Mouse (Mus musculus) liver, postnatal 0 days (tissue): ENCODE results near the gene Nfatc3. TPM values are rescaled to one million over a fixed set of nuclear protein-coding genes. Genes with fewer than 3 reads are reported as not detected.

Experiments used
- ATAC-seq: fragments of 200-750 bp; cut with Nextera tagmentation; 2 replicates; pipeline ENCODE4 v1.8.0; 2017; ENCODE audit warnings: mild to moderate bottlenecking, moderate library complexity
- DNase-seq: peaks from one replicate; pipeline ENCODE4 v3.0.0-alpha.2; 2016
- H3K27ac ChIP-seq: fragments of 300-500 bp; sonication (generic); 2 replicates; pipeline ENCODE4 v1.5.1; 2014; ENCODE audit warnings: antibody characterized with exemption, moderate library complexity, mild to moderate bottlenecking, low read depth
- H3K27me3 ChIP-seq: fragments of 300-500 bp; sonication (generic); 2 replicates; pipeline ENCODE4 v1.6.1; 2014; ENCODE audit warnings: low read length, control low read depth, mixed read lengths; ENCODE audit not compliant: insufficient read depth
- H3K36me3 ChIP-seq: fragments of 300-500 bp; sonication (generic); replicated peaks from 2 replicates; pipeline ENCODE4 v1.6.1; 2014; ENCODE audit warnings: mild to moderate bottlenecking, control low read depth, low read length, moderate library complexity, mixed read lengths; ENCODE audit not compliant: insufficient read depth
- H3K4me1 ChIP-seq: fragments of 300-500 bp; sonication (generic); 2 replicates; pipeline ENCODE4 v1.6.1; 2014; ENCODE audit warnings: antibody characterized with exemption, mild to moderate bottlenecking, control low read depth; ENCODE audit not compliant: insufficient read depth
- H3K4me2 ChIP-seq: fragments of 300-500 bp; sonication (generic); 2 replicates; pipeline ENCODE4 v1.6.1; 2014; ENCODE audit warnings: low read depth, mild to moderate bottlenecking, low read length, moderate library complexity, mixed read lengths
- H3K4me3 ChIP-seq: fragments of 300-500 bp; sonication (generic); 2 replicates; pipeline ENCODE4 v1.5.1; 2014; ENCODE audit warnings: low read depth, low read length
- H3K9ac ChIP-seq: fragments of 300-500 bp; sonication (generic); replicated peaks from 2 replicates; pipeline ENCODE4 v1.6.1; 2014; ENCODE audit warnings: mild to moderate bottlenecking, moderate library complexity
- H3K9me3 ChIP-seq: fragments of 300-500 bp; sonication (generic); 2 replicates; pipeline ENCODE4 v1.6.1; 2016; ENCODE audit warnings: mild to moderate bottlenecking, control low read depth, low read length, mixed read lengths
- CTCF ChIP-seq: sonication (generic); IDR thresholded peaks from 2 replicates; pipeline ENCODE4 v1.5.1; 2016; ENCODE audit warnings: antibody characterized with exemption, low read depth
- EP300 ChIP-seq: IDR thresholded peaks from 2 replicates; pipeline ENCODE4 v1.6.1; 2016; ENCODE audit warnings: antibody characterized with exemption, low read depth, mild to moderate bottlenecking
- WGBS: fragments of 180-500 bp; shearing (Covaris S2); extraction: QIAGEN DNeasy Blood & Tissue Kit; methylation state at CpG from one replicate; pipeline ENCODE4 v1.1.7; 2014; ENCODE audit not compliant: insufficient replicate concordance; 5-methylcytosine and 5-hydroxymethylcytosine counted together
- polyA plus RNA-seq: library from polyadenylated mRNA; unstranded; fragments of >200 nt; fragmentation: Nextera tagmentation; extraction: Ambion mirVana; gene quantifications from 2 replicates; pipeline ENCODE4 v1.2.1, GENCODE M21; 2015

The Nfatc3 gene
- polyA plus RNA-seq, 1 experiment from 2014 or later: 2.3 TPM

GRCm38 (mm10) chr8:106159876-106160275 is 101.2 kb downstream of the Nfatc3 start:
- no peak for TF ChIP-seq CTCF
- TF ChIP-seq EP300: no peak
- Histone ChIP-seq H3K36me3 (peaks cover 18% of the 10 kb centered on the region), H3K27ac (no peak overlapping the region), H3K4me3 (no peak overlapping the region), H3K9ac (no peak overlapping the region), H3K4me2 (no peak overlapping the region), H3K27me3 (no peaks in the 10 kb centered on the region), H3K9me3 (no peaks in the 10 kb centered on the region), H3K4me1 (no peaks in the 10 kb centered on the region)
- 75% methylated on average over 6 of the region's 6 CpGs for WGBS
- DNase-seq: no peak
- ATAC-seq: no peak

GRCm38 (mm10) chr8:106163251-106163650 is 104.6 kb downstream of the Nfatc3 start:
- Histone ChIP-seq H3K9me3 (no peaks in the 10 kb centered on the region), H3K27me3 (peaks cover 4% of the 10 kb centered on the region), H3K9ac (no peak overlapping the region), H3K36me3 (peaks cover 13% of the 10 kb centered on the region), H3K4me1 (peaks cover 3% of the 10 kb centered on the region), H3K4me3 (no peak overlapping the region), H3K4me2 (no peak overlapping the region), H3K27ac (no peak overlapping the region)
- ATAC-seq: no peak
- 81% methylated on average over 9 of the region's 9 CpGs for WGBS
- TF ChIP-seq CTCF: no peak
- TF ChIP-seq EP300: no peak
- no peak for DNase-seq

GRCm38 (mm10) chr8:106165460-106165859 is 106.8 kb downstream of the Nfatc3 start:
- peaks cover 11% of the 10 kb centered on the region for H3K4me1 ChIP-seq
- WGBS: 43% methylated on average over 4 of the region's 4 CpGs
- H3K4me3 ChIP-seq: no peak overlapping the region
- H3K4me2 ChIP-seq: no peak overlapping the region
- peaks cover 4% of the 10 kb centered on the region for H3K27me3 ChIP-seq
- no peak overlapping the region for H3K9ac ChIP-seq
- no peaks in the 10 kb centered on the region for H3K9me3 ChIP-seq
- H3K36me3 ChIP-seq: peaks cover 10% of the 10 kb centered on the region
- no peak overlapping the region for H3K27ac ChIP-seq
- DNase-seq: peak; percentile 81
- ATAC-seq: no peak
- TF ChIP-seq EP300 (no peak), CTCF (peak; percentile 87)

GRCm38 (mm10) chr8:106168356-106169016 is 109.8 kb downstream of the Nfatc3 start, which contains the start of gene Slc7a6:
Gene Slc7a6 (plus strand): TSS chr8:106168857.
- 0 out of 2 replicates have a peak, but pooled peaks cover 1% of the 10 kb centered on the region for H3K36me3 ChIP-seq
- H3K9ac ChIP-seq: peak within 1 kb of the TSS; percentile 64
- peak within 1 kb of the TSS; percentile 99 for H3K4me2 ChIP-seq
- H3K27ac ChIP-seq: peak within 1 kb of the TSS; percentile 29; the same call in 1 of the 2 replicates
- H3K4me1 ChIP-seq: peaks cover 11% of the 10 kb centered on the region
- under 1% methylated on average over 41 of the region's 59 CpGs for WGBS
- 0 out of 2 replicates have a peak, but pooled peaks have one; percentile 4 for TF ChIP-seq CTCF
- no peak for TF ChIP-seq EP300
- DNase-seq (peak; percentile 87), ATAC-seq (peak; percentile 83)
- H3K27me3 ChIP-seq: peaks cover 4% of the 10 kb centered on the region
- H3K9me3 ChIP-seq: no peaks in the 10 kb centered on the region
- peak within 1 kb of the TSS; percentile 65 for H3K4me3 ChIP-seq

- peak; percentile 36 for DNase-seq
These were observed 110.6 kb downstream of the Nfatc3 start for GRCm38 (mm10) chr8:106169017-106169933.

More at GRCm38 (mm10) chr8:106169017-106169933, 110.6 kb downstream of the Nfatc3 start:
- peak overlapping the region; percentile 65 for H3K4me3 ChIP-seq
- WGBS: 1% methylated on average over 51 of the region's 54 CpGs
- peak overlapping the region; percentile 64 for H3K9ac ChIP-seq
- peak; percentile 48 for ATAC-seq
- TF ChIP-seq CTCF: no peak
- no peak for TF ChIP-seq EP300
- H3K27ac ChIP-seq: peak overlapping the region; percentile 29; the same call in 1 of the 2 replicates
- no peaks in the 10 kb centered on the region for H3K9me3 ChIP-seq
- H3K27me3 ChIP-seq: peaks cover 4% of the 10 kb centered on the region
- H3K36me3 ChIP-seq: no peaks in the 10 kb centered on the region
- H3K4me1 ChIP-seq: peaks cover 11% of the 10 kb centered on the region
- H3K4me2 ChIP-seq: peak overlapping the region; percentile 99
